Mouse (Mus musculus) hindbrain, embryonic 13.5 days (tissue): ENCODE data around the gene Car6. TPM values are rescaled to one million over a fixed set of nuclear protein-coding genes. Genes with fewer than 3 reads are reported as not detected.

Experiments used
- ATAC-seq: fragments of 200-750 bp; cut with Nextera tagmentation; 2 replicates; pipeline ENCODE4 v1.8.0; 2017; ENCODE audit warnings: moderate TSS enrichment; ENCODE audit not compliant: low FRiP score
- H3K27ac ChIP-seq: fragments of 300-500 bp; sonication (generic); 2 replicates; pipeline ENCODE4 v1.5.1; 2015; ENCODE audit warnings: inconsistent platforms, mild to moderate bottlenecking, moderate library complexity
- H3K27me3 ChIP-seq: fragments of 300-500 bp; sonication (generic); 2 replicates; pipeline ENCODE4 v1.6.1; 2015; ENCODE audit warnings: mild to moderate bottlenecking, inconsistent platforms
- H3K36me3 ChIP-seq: fragments of 300-500 bp; sonication (generic); 2 replicates; pipeline ENCODE4 v1.6.1; 2015; ENCODE audit warnings: mild to moderate bottlenecking, inconsistent platforms
- H3K4me1 ChIP-seq: fragments of 300-500 bp; sonication (generic); replicated peaks from 2 replicates; pipeline ENCODE4 v1.6.1; 2015; ENCODE audit warnings: inconsistent platforms
- H3K4me2 ChIP-seq: fragments of 300-500 bp; sonication (generic); 2 replicates; pipeline ENCODE4 v1.6.1; 2015; ENCODE audit warnings: inconsistent platforms, mild to moderate bottlenecking, moderate library complexity
- H3K4me3 ChIP-seq: fragments of 300-500 bp; sonication (generic); 2 replicates; pipeline ENCODE4 v1.5.1; 2015; ENCODE audit warnings: mild to moderate bottlenecking, inconsistent platforms
- H3K9ac ChIP-seq: fragments of 300-500 bp; sonication (generic); 2 replicates; pipeline ENCODE4 v1.6.1; 2015; ENCODE audit warnings: mild to moderate bottlenecking, inconsistent platforms
- H3K9me3 ChIP-seq: fragments of 300-500 bp; sonication (generic); 2 replicates; pipeline ENCODE4 v1.6.1; 2016; ENCODE audit warnings: inconsistent platforms
- WGBS: fragments of 180-500 bp; shearing (Covaris S2); methylation state at CpG from one replicate; pipeline ENCODE4 v1.1.7; 2015; 5-methylcytosine and 5-hydroxymethylcytosine counted together
- polyA plus RNA-seq: library from polyadenylated mRNA; unstranded; fragments of >200 nt; fragmentation: Nextera tagmentation; extraction: Ambion mirVana; gene quantifications from 2 replicates; pipeline ENCODE4 v1.2.1, GENCODE M21; 2015

The Car6 gene
- polyA plus RNA-seq, 1 experiment from 2014 or later, result not detected

GRCm38 (mm10) chr4:150144242-150144641 is 56.9 kb downstream of the Car6 start:
- H3K36me3 ChIP-seq, result no peaks in the 10 kb centered on the region
- ATAC-seq, result no peak
- H3K4me1 ChIP-seq, result peaks cover 6% of the 10 kb centered on the region; the same call in 1 of the 2 replicates
- peaks cover 7% of the 10 kb centered on the region for H3K9me3 ChIP-seq
- H3K4me2 ChIP-seq, result no peak overlapping the region
- H3K9ac ChIP-seq, result no peak overlapping the region
- 18% methylated on average over 12 of the region's 12 CpGs for WGBS
- H3K27me3 ChIP-seq, result no peaks in the 10 kb centered on the region
- no peak overlapping the region for H3K27ac ChIP-seq
- no peak overlapping the region for H3K4me3 ChIP-seq

GRCm38 (mm10) chr4:150140346-150140745 is 60.8 kb downstream of the Car6 start:
- Histone ChIP-seq H3K9ac (no peak overlapping the region), H3K4me2 (no peak overlapping the region), H3K27me3 (no peaks in the 10 kb centered on the region), H3K36me3 (no peaks in the 10 kb centered on the region), H3K4me1 (peaks cover 21% of the 10 kb centered on the region), H3K27ac (no peak overlapping the region), H3K4me3 (no peak overlapping the region), H3K9me3 (no peaks in the 10 kb centered on the region)
- 73% methylated on average over 7 of the region's 7 CpGs for WGBS
- ATAC-seq, result no peak

- 71% methylated on average over 13 of the region's 13 CpGs for WGBS
- Histone ChIP-seq H3K9me3 (no peaks in the 10 kb centered on the region), H3K4me3 (no peak overlapping the region), H3K27ac (no peak overlapping the region), H3K9ac (no peak overlapping the region), H3K4me1 (peaks cover 21% of the 10 kb centered on the region), H3K27me3 (no peaks in the 10 kb centered on the region), H3K36me3 (no peaks in the 10 kb centered on the region), H3K4me2 (no peak overlapping the region)
- no peak for ATAC-seq
Observed at GRCm38 (mm10) chr4:150139090-150139489, 62.0 kb downstream of the Car6 start.

- H3K27me3 ChIP-seq, result 0 out of 2 replicates have a peak, but pooled peaks cover 6% of the 10 kb centered on the region
- H3K9ac ChIP-seq, result peak overlapping the region; percentile 65
- no peaks in the 10 kb centered on the region for H3K36me3 ChIP-seq
- 30% methylated on average over 9 of the region's 9 CpGs for WGBS
- H3K27ac ChIP-seq, result peak overlapping the region; percentile 69
- H3K4me1 ChIP-seq, result peaks cover 22% of the 10 kb centered on the region
- H3K9me3 ChIP-seq, result no peaks in the 10 kb centered on the region
- peak; percentile 84 for ATAC-seq
- H3K4me2 ChIP-seq, result peak overlapping the region; percentile 46
- H3K4me3 ChIP-seq, result peak overlapping the region; percentile 26
Observed at GRCm38 (mm10) chr4:150138084-150138543, 63.0 kb downstream of the Car6 start.

GRCm38 (mm10) chr4:150137368-150138083 is 63.6 kb downstream of the Car6 start:
- Histone ChIP-seq H3K9ac (no peak overlapping the region), H3K36me3 (no peaks in the 10 kb centered on the region), H3K27me3 (peaks cover 10% of the 10 kb centered on the region; the same call in 1 of the 2 replicates), H3K9me3 (no peaks in the 10 kb centered on the region), H3K4me1 (peaks cover 27% of the 10 kb centered on the region), H3K27ac (no peak overlapping the region), H3K4me3 (no peak overlapping the region), H3K4me2 (peak overlapping the region; percentile 46; the same call in 1 of the 2 replicates)
- 86% methylated on average over 7 of the region's 7 CpGs for WGBS
- peak; percentile 6; the same call in 1 of the 2 replicates for ATAC-seq

Other genes with a start within 250 kb of the Car6 start
- gene Spsb1, start 246.3 kb downstream of the Car6 start, polyA plus RNA-seq, result 7.2 and 7.8 TPM in 2 replicates
- 2.4 and 2.7 TPM in 2 replicates for gene H6pd, start 192.3 kb downstream of the Car6 start, polyA plus RNA-seq
- 0.29 and 0.43 TPM in 2 replicates for gene Gpr157, start 114.0 kb downstream of the Car6 start, polyA plus RNA-seq
- 1.8 and 2.7 TPM in 2 replicates for gene Slc2a5, start 82.0 kb downstream of the Car6 start, polyA plus RNA-seq
- gene Slc2a7, start 52.4 kb downstream of the Car6 start, polyA plus RNA-seq, result not detected in 2 replicates
- 1,025 and 1,119 TPM in 2 replicates for gene Eno1, start 35.4 kb upstream of the Car6 start, polyA plus RNA-seq
- gene Rere, start 80.3 kb upstream of the Car6 start, polyA plus RNA-seq, result 36.2 and 39.0 TPM in 2 replicates